Mouse (Mus musculus): Measurements from ENCODE around the gene Rnf7. TPM values are rescaled to one million over a fixed set of nuclear protein-coding genes. Genes with fewer than 3 reads are reported as not detected.
A peak's percentile ranks its signal among the peaks of the same experiment; 100 is the strongest.

The Rnf7 gene
- polyA plus RNA-seq, 1 experiment from 2014 or later: 110 TPM

GRCm38 (mm10) chr9:96469556-96470265 is 8.8 kb downstream of the Rnf7 start:
- Histone ChIP-seq H3K27ac (no peak overlapping the region), H3K27me3 (replicated peaks) (no peaks in the 10 kb centered on the region), H3K4me1 (no peaks in the 10 kb centered on the region), H3K4me3 (no peak overlapping the region), H3K9ac (no peak overlapping the region), H3K4me2 (no peak overlapping the region), H3K36me3 (peaks cover 50% of the 10 kb centered on the region), H3K9me3 (replicated peaks) (no peaks in the 10 kb centered on the region)
- WGBS (ENCODE audit: insufficient replicate concordance): 79% methylated on average over 8 of the region's 8 CpGs
- no peak for ATAC-seq

GRCm38 (mm10) chr9:96463708-96464107 is 14.8 kb downstream of the Rnf7 start:
- 78% methylated on average over 10 of the region's 10 CpGs for WGBS (ENCODE audit: insufficient replicate concordance)
- Histone ChIP-seq H3K36me3 (peaks cover 28% of the 10 kb centered on the region), H3K9me3 (replicated peaks) (peaks cover 12% of the 10 kb centered on the region), H3K27me3 (replicated peaks) (no peaks in the 10 kb centered on the region), H3K27ac (no peak overlapping the region), H3K9ac (no peak overlapping the region), H3K4me2 (no peak overlapping the region), H3K4me1 (no peaks in the 10 kb centered on the region), H3K4me3 (no peak overlapping the region)
- no peak for ATAC-seq

- no peak for ATAC-seq
- no peaks in the 10 kb centered on the region for H3K27me3 ChIP-seq (replicated peaks)
- no peak overlapping the region for H3K4me2 ChIP-seq
- H3K27ac ChIP-seq: no peak overlapping the region
- H3K36me3 ChIP-seq: peaks cover 13% of the 10 kb centered on the region
- peaks cover 12% of the 10 kb centered on the region for H3K9me3 ChIP-seq (replicated peaks)
- H3K4me3 ChIP-seq: no peak overlapping the region
- WGBS (ENCODE audit: insufficient replicate concordance): 53% methylated on average over 1 of the region's 1 CpGs
- no peaks in the 10 kb centered on the region for H3K4me1 ChIP-seq
- no peak overlapping the region for H3K9ac ChIP-seq
Observed at GRCm38 (mm10) chr9:96461607-96462006, 16.9 kb downstream of the Rnf7 start.

- 79% methylated on average over 10 of the region's 10 CpGs for WGBS (ENCODE audit: insufficient replicate concordance)
- H3K9ac ChIP-seq: no peak overlapping the region
- H3K36me3 ChIP-seq: peaks cover 13% of the 10 kb centered on the region
- H3K4me1 ChIP-seq: no peaks in the 10 kb centered on the region
- peaks cover 12% of the 10 kb centered on the region for H3K9me3 ChIP-seq (replicated peaks)
- no peak overlapping the region for H3K27ac ChIP-seq
- H3K4me2 ChIP-seq: no peak overlapping the region
- 0 out of 2 replicates have a peak, but pooled peaks cover 4% of the 10 kb centered on the region for H3K27me3 ChIP-seq (replicated peaks)
- no peak overlapping the region for H3K4me3 ChIP-seq
- no peak for ATAC-seq
Observed at GRCm38 (mm10) chr9:96460117-96460865, 18.2 kb downstream of the Rnf7 start.

- Histone ChIP-seq H3K9ac (no peak overlapping the region), H3K4me2 (no peak overlapping the region), H3K36me3 (no peaks in the 10 kb centered on the region), H3K27me3 (replicated peaks) (0 out of 2 replicates have a peak, but pooled peaks cover 4% of the 10 kb centered on the region), H3K27ac (no peak overlapping the region), H3K9me3 (replicated peaks) (no peaks in the 10 kb centered on the region), H3K4me3 (no peak overlapping the region), H3K4me1 (no peaks in the 10 kb centered on the region)
- ATAC-seq: no peak
- 71% methylated on average over 8 of the region's 8 CpGs for WGBS (ENCODE audit: insufficient replicate concordance)
Observed at GRCm38 (mm10) chr9:96455618-96456017, 22.9 kb downstream of the Rnf7 start.

GRCm38 (mm10) chr9:96452956-96453355 is 25.5 kb downstream of the Rnf7 start:
- Histone ChIP-seq H3K4me1 (no peaks in the 10 kb centered on the region), H3K27ac (no peak overlapping the region), H3K36me3 (no peaks in the 10 kb centered on the region), H3K27me3 (replicated peaks) (0 out of 2 replicates have a peak, but pooled peaks cover 4% of the 10 kb centered on the region), H3K4me3 (no peak overlapping the region), H3K4me2 (no peak overlapping the region), H3K9me3 (replicated peaks) (no peaks in the 10 kb centered on the region), H3K9ac (no peak overlapping the region)
- 70% methylated on average over 4 of the region's 4 CpGs for WGBS (ENCODE audit: insufficient replicate concordance)
- no peak for ATAC-seq

- Histone ChIP-seq H3K4me2 (no peak overlapping the region), H3K27ac (no peak overlapping the region), H3K27me3 (replicated peaks) (peaks cover 9% of the 10 kb centered on the region; the same call in 1 of the 2 replicates), H3K9ac (no peak overlapping the region), H3K9me3 (replicated peaks) (no peaks in the 10 kb centered on the region), H3K4me3 (no peak overlapping the region), H3K36me3 (no peaks in the 10 kb centered on the region), H3K4me1 (no peaks in the 10 kb centered on the region)
- 60% methylated on average over 12 of the region's 12 CpGs for WGBS (ENCODE audit: insufficient replicate concordance)
- ATAC-seq: no peak
Observed at GRCm38 (mm10) chr9:96450900-96451720, 27.4 kb downstream of the Rnf7 start.

- Histone ChIP-seq H3K9ac (no peak overlapping the region), H3K4me2 (no peak overlapping the region), H3K4me3 (no peak overlapping the region), H3K27me3 (replicated peaks) (peaks cover 6% of the 10 kb centered on the region; the same call in 1 of the 2 replicates), H3K27ac (no peak overlapping the region), H3K9me3 (replicated peaks) (no peaks in the 10 kb centered on the region), H3K4me1 (no peaks in the 10 kb centered on the region), H3K36me3 (no peaks in the 10 kb centered on the region)
- ATAC-seq: no peak
- 76% methylated on average over 9 of the region's 9 CpGs for WGBS (ENCODE audit: insufficient replicate concordance)
Observed at GRCm38 (mm10) chr9:96449514-96449913, 29.0 kb downstream of the Rnf7 start.

GRCm38 (mm10) chr9:96445351-96445750 is 33.1 kb downstream of the Rnf7 start:
- Histone ChIP-seq H3K4me2 (no peak overlapping the region), H3K4me3 (no peak overlapping the region), H3K36me3 (no peaks in the 10 kb centered on the region), H3K9me3 (replicated peaks) (no peaks in the 10 kb centered on the region), H3K27ac (no peak overlapping the region), H3K27me3 (replicated peaks) (peaks cover 8% of the 10 kb centered on the region; the same call in 1 of the 2 replicates), H3K9ac (no peak overlapping the region), H3K4me1 (0 out of 2 replicates have a peak, but pooled peaks cover 5% of the 10 kb centered on the region)
- WGBS (ENCODE audit: insufficient replicate concordance): 57% methylated on average over 4 of the region's 4 CpGs
- ATAC-seq: no peak

- H3K4me1 ChIP-seq: peaks cover 22% of the 10 kb centered on the region
- no peaks in the 10 kb centered on the region for H3K9me3 ChIP-seq (replicated peaks)
- WGBS (ENCODE audit: insufficient replicate concordance): 21% methylated on average over 10 of the region's 10 CpGs
- no peak overlapping the region for H3K9ac ChIP-seq
- H3K36me3 ChIP-seq: no peaks in the 10 kb centered on the region
- no peak for ATAC-seq
- H3K27ac ChIP-seq: no peak overlapping the region
- H3K27me3 ChIP-seq (replicated peaks): peaks cover 38% of the 10 kb centered on the region
- no peak overlapping the region for H3K4me3 ChIP-seq
- H3K4me2 ChIP-seq: peak overlapping the region; percentile 15; the same call in 1 of the 2 replicates
Observed at GRCm38 (mm10) chr9:96442081-96442480, 36.4 kb downstream of the Rnf7 start.

GRCm38 (mm10) chr9:96438334-96438871 is 40.1 kb downstream of the Rnf7 start:
- Histone ChIP-seq H3K27ac (peak overlapping the region; percentile 65; the same call in 1 of the 2 replicates), H3K4me3 (peak overlapping the region; percentile 47), H3K4me2 (peak overlapping the region; percentile 72), H3K4me1 (peaks cover 28% of the 10 kb centered on the region), H3K27me3 (replicated peaks) (peaks cover 50% of the 10 kb centered on the region), H3K9me3 (replicated peaks) (no peaks in the 10 kb centered on the region), H3K36me3 (no peaks in the 10 kb centered on the region), H3K9ac (peak overlapping the region; percentile 34)
- 4% methylated on average over 8 of the region's 8 CpGs for WGBS (ENCODE audit: insufficient replicate concordance)
- no peak for ATAC-seq
